8 mouse cellular contexts compared by ENCODE assay signal in genomic region chr16:91372577-91373472, GRCm38 (mm10). TPM values are rescaled to one million over a fixed set of nuclear protein-coding genes. Genes with fewer than 3 reads are reported as not detected.
DNase-seq lines count a peak whose midpoint lies in the region; ATAC-seq and TF ChIP-seq lines count a peak whose summit lies in the region.

Ifnar2 (plus strand) TSS chr16:91372783.

- H3K27me3 ChIP-seq in MEL (ENCODE audit: control insufficient read depth in 1 of 2, insufficient read depth in 2 of 2, low read length in 2 of 2): no peaks in the 10 kb centered on the region
- H3K27me3 ChIP-seq in cerebellum, adult 2 months (ENCODE audit: control insufficient read depth, insufficient read depth, low read length): no peaks in the 10 kb centered on the region
- H3K27me3 ChIP-seq in lung, postnatal 0 days (replicated peaks; ENCODE audit: insufficient read depth, low read length): no peaks in the 10 kb centered on the region

- ATAC-seq in frontal cortex, adult (ENCODE audit: low TSS enrichment): peak; percentile 90
- ATAC-seq in hematopoietic stem cell, adult 5-6 weeks (replicated peaks in 1 of 2; ENCODE audit: insufficient read depth in 1 of 2, low FRiP score in 2 of 2, low TSS enrichment in 1 of 2, low read depth in 1 of 2, poor library complexity in 2 of 2, severe bottlenecking in 2 of 2): peak; percentile 86 to 91
- ATAC-seq in lung, postnatal 0 days: peak; percentile 87

- peaks cover 10% of the 10 kb centered on the region in 2 experiments for H3K4me1 ChIP-seq in MEL (ENCODE audit: control insufficient read depth in 1 of 2, insufficient read depth in 2 of 2, low read length in 2 of 2)
- no peaks in the 10 kb centered on the region for H3K4me1 ChIP-seq in cerebellum, adult 2 months (ENCODE audit: control insufficient read depth, insufficient read depth, low read length)
- H3K4me1 ChIP-seq in lung, postnatal 0 days (ENCODE audit: insufficient read depth, low read depth, low read length): peaks cover 5% of the 10 kb centered on the region; the same call in 1 of the 2 replicates

- H3K36me3 ChIP-seq in MEL (ENCODE audit: control insufficient read depth in 1 of 2, insufficient read depth in 2 of 2, low read length in 2 of 2): peaks cover 0 to 12% of the 10 kb centered on the region in 2 experiments; a peak in 2 of 4 replicates
- H3K36me3 ChIP-seq in lung, postnatal 0 days (ENCODE audit: insufficient read depth, low read length): no peaks in the 10 kb centered on the region

- no peaks in the 10 kb centered on the region for H3K9me3 ChIP-seq in MEL (replicated peaks; ENCODE audit: insufficient read depth, low read length)
- no peaks in the 10 kb centered on the region for H3K9me3 ChIP-seq in lung, postnatal 0 days (ENCODE audit: low read length)

- peak within 1 kb of the TSS; percentile 90 to 93 for H3K4me3 ChIP-seq in MEL (ENCODE audit: control insufficient read depth in 1 of 2, insufficient read depth in 1 of 2, low read depth in 2 of 2, low read length in 2 of 2)
- peak within 1 kb of the TSS; percentile 78 for H3K4me3 ChIP-seq in cerebellum, adult 2 months (replicated peaks; ENCODE audit: insufficient read depth, low read depth, low read length)
- H3K4me3 ChIP-seq in lung, postnatal 0 days (ENCODE audit: low read depth, low read length): peak within 1 kb of the TSS; percentile 96

- WGBS in cerebellum, adult 2 months: under 1% methylated on average over 61 of the region's 62 CpGs
- WGBS in lung, postnatal 0 days: under 1% methylated on average over 60 of the region's 62 CpGs

- TF ChIP-seq POLR2A in MEL (IDR thresholded peaks at IDR 0.05; ENCODE audit: control insufficient read depth in 1 of 2, insufficient read depth in 1 of 2, low read depth in 1 of 2, low read length in 2 of 2, poor library complexity in 1 of 2): peak; percentile 43 to 67; a peak in 3 of 4 replicates
- TF ChIP-seq POLR2A in cerebellum, adult 2 months (IDR thresholded peaks at IDR 0.05; ENCODE audit: borderline replicate concordance, insufficient read depth, low read length): peak; percentile 25; the same call in 1 of the 2 replicates

- 0 out of 4 replicates have a peak, but pooled peaks of 1 of the 2 experiments have one; percentile 16 for TF ChIP-seq EP300 in MEL (IDR thresholded peaks at IDR 0.05; ENCODE audit: low read depth in 1 of 2, low read length in 2 of 2)
- peak; percentile 51; the same call in 1 of the 2 replicates for TF ChIP-seq EP300 in lung, postnatal 0 days (IDR thresholded peaks at IDR 0.05)

- TF ChIP-seq RAD21 in MEL (IDR thresholded peaks at IDR 0.05; ENCODE audit: low read depth, low read length): no peak

- H3K4me2 ChIP-seq in lung, postnatal 0 days (replicated peaks; ENCODE audit: low read depth, low read length): peak within 1 kb of the TSS; percentile 73

- TF ChIP-seq CTCF in MEL (IDR thresholded peaks at IDR 0.05 in 2 of 3, conservative IDR thresholded peaks at IDR 0.05 in 1 of 3; ENCODE audit: control insufficient read depth in 1 of 3, insufficient read depth in 1 of 3, low read depth in 2 of 3, low read length in 3 of 3, poor library complexity in 1 of 3, severe bottlenecking in 1 of 3): no peak
- no peak for TF ChIP-seq CTCF in cerebellum, adult 2 months (IDR thresholded peaks at IDR 0.05; ENCODE audit: borderline replicate concordance, insufficient read depth, low read depth, low read length)
- TF ChIP-seq CTCF in lung, postnatal 0 days (IDR thresholded peaks at IDR 0.05): no peak

- peaks cover 23% of the 10 kb centered on the region for H3K79me2 ChIP-seq in MEL (ENCODE audit: control insufficient read depth, insufficient read depth, low read length, poor library complexity)

- peak within 1 kb of the TSS; percentile 93 for H3K9ac ChIP-seq in MEL (ENCODE audit: control insufficient read depth, low read depth, low read length, poor library complexity, severe bottlenecking)
- peak within 1 kb of the TSS; percentile 92 for H3K9ac ChIP-seq in lung, postnatal 0 days (replicated peaks; ENCODE audit: low read depth)

- DNase-seq in MEL (ENCODE audit: low read depth, low spot score): peak; percentile 89
- peak; percentile 78 to 81 for DNase-seq in cerebellum, adult 2 months
- peak; percentile 79 to 83 for DNase-seq in layer of hippocampus, postnatal 10 days (ENCODE audit: low spot score in 2 of 2)
- peak; percentile 93 for DNase-seq in lung, postnatal 0 days (ENCODE audit: low spot score)
- peak; percentile 65 for DNase-seq in ovary, postnatal 14 days (ENCODE audit: low spot score)
- peak; percentile 82 for DNase-seq in thymus, postnatal 14 days

- peak within 1 kb of the TSS; percentile 84 for H3K27ac ChIP-seq in MEL (ENCODE audit: control insufficient read depth, low read depth, low read length)
- peak within 1 kb of the TSS; percentile 67 for H3K27ac ChIP-seq in cerebellum, adult 2 months (ENCODE audit: insufficient read depth, low read length)
- H3K27ac ChIP-seq in lung, postnatal 0 days (ENCODE audit: low read length): peak within 1 kb of the TSS; percentile 98

TF ChIP-seq in MEL, 35 proteins besides CTCF, POLR2A, EP300 and RAD21:
- TF ChIP-seq BHLHE40 (IDR thresholded peaks at IDR 0.05; ENCODE audit: borderline replicate concordance, low read depth, low read length): no peak
- TF ChIP-seq HCFC1 (IDR thresholded peaks at IDR 0.05; ENCODE audit: low read depth, low read length): peak; percentile 53; the same call in 1 of the 2 replicates
- TF ChIP-seq GABPA (IDR thresholded peaks at IDR 0.05; ENCODE audit: low read depth, low read length): no peak
- no peak for TF ChIP-seq CHD1 (IDR thresholded peaks at IDR 0.05; ENCODE audit: low read depth, low read length)
- TF ChIP-seq UBTF (IDR thresholded peaks at IDR 0.05; ENCODE audit: borderline replicate concordance, insufficient read depth, low read depth, low read length): no peak
- TF ChIP-seq MEF2A (IDR thresholded peaks at IDR 0.05; ENCODE audit: extremely low read depth, insufficient replicate concordance, low read depth, low read length, poor library complexity, severe bottlenecking): no peak
- no peak for TF ChIP-seq KAT2A (conservative IDR thresholded peaks at IDR 0.05; ENCODE audit: low read depth, low read length)
- TF ChIP-seq NRF1 (IDR thresholded peaks at IDR 0.05; ENCODE audit: insufficient read depth, low read depth, low read length, poor library complexity, severe bottlenecking): no peak
- TF ChIP-seq GATA1 (IDR thresholded peaks at IDR 0.05; ENCODE audit: low read depth, low read length): no peak
- no peak for TF ChIP-seq ZKSCAN1 (IDR thresholded peaks at IDR 0.05; ENCODE audit: low read depth, low read length)
- no peak for TF ChIP-seq JUND (IDR thresholded peaks at IDR 0.05; ENCODE audit: low read depth, low read length)
- TF ChIP-seq CHD2 (IDR thresholded peaks at IDR 0.05; ENCODE audit: low read length): no peak
- peak; percentile 38; the same call in 1 of the 2 replicates for TF ChIP-seq ELF1 (IDR thresholded peaks at IDR 0.05; ENCODE audit: low read depth, low read length)
- no peak for TF ChIP-seq POLR2AphosphoS5 (IDR thresholded peaks at IDR 0.05; ENCODE audit: borderline replicate concordance, low read depth, low read length)
- TF ChIP-seq TBP (IDR thresholded peaks at IDR 0.05; ENCODE audit: low read depth, low read length): peak; percentile 57
- no peak for TF ChIP-seq USF1 (IDR thresholded peaks at IDR 0.05; ENCODE audit: low read depth, low read length)
- TF ChIP-seq RCOR1 (IDR thresholded peaks at IDR 0.05; ENCODE audit: low read depth, low read length): 0 out of 2 replicates have a peak, but pooled peaks have one; percentile 11
- peak; percentile 67; the same call in 1 of the 2 replicates for TF ChIP-seq MAZ (IDR thresholded peaks at IDR 0.05; ENCODE audit: low read depth, low read length)
- no peak for TF ChIP-seq MYB (IDR thresholded peaks at IDR 0.05; ENCODE audit: low read depth, low read length)
- TF ChIP-seq TCF12 (IDR thresholded peaks at IDR 0.05; ENCODE audit: low read depth, low read length): peak; percentile 41
- TF ChIP-seq ZC3H11A (IDR thresholded peaks at IDR 0.05; ENCODE audit: low read depth, low read length): no peak
- no peak for TF ChIP-seq MAFK (IDR thresholded peaks at IDR 0.05; ENCODE audit: borderline replicate concordance, low read depth, low read length)
- no peak for TF ChIP-seq E2F4 (IDR thresholded peaks at IDR 0.05; ENCODE audit: borderline replicate concordance, low read depth, low read length)
- TF ChIP-seq MAX (IDR thresholded peaks at IDR 0.05; ENCODE audit: low read length): peak; percentile 46
- TF ChIP-seq MXI1 (IDR thresholded peaks at IDR 0.05; ENCODE audit: low read depth, low read length): peak; percentile 38; the same call in 1 of the 2 replicates
- peak; percentile 32; the same call in 1 of the 2 replicates for TF ChIP-seq ZMIZ1 (IDR thresholded peaks at IDR 0.05; ENCODE audit: low read depth, low read length)
- TF ChIP-seq NELFE (IDR thresholded peaks at IDR 0.05; ENCODE audit: low read depth, low read length): peak; percentile 70
- peak; percentile 68 for TF ChIP-seq POLR2AphosphoS2 (IDR thresholded peaks at IDR 0.05; ENCODE audit: low read length)
- TF ChIP-seq ETS1 (IDR thresholded peaks at IDR 0.05; ENCODE audit: low read depth, low read length): peak; percentile 42; the same call in 1 of the 2 replicates
- TF ChIP-seq MYC (IDR thresholded peaks at IDR 0.05; ENCODE audit: low read depth, low read length): peak; percentile 82; the same call in 1 of the 2 replicates
- TF ChIP-seq TAL1 (IDR thresholded peaks at IDR 0.05; ENCODE audit: low read length): no peak
- no peak for TF ChIP-seq ZNF384 (IDR thresholded peaks at IDR 0.05; ENCODE audit: low read depth, low read length)
- no peak; the same call in 1 of the 2 replicates for TF ChIP-seq SMC3 (IDR thresholded peaks at IDR 0.05; ENCODE audit: low read depth, low read length)
- TF ChIP-seq SIN3A (IDR thresholded peaks at IDR 0.05; ENCODE audit: low read length): peak; percentile 68
- no peak for TF ChIP-seq USF2 (IDR thresholded peaks at IDR 0.05; ENCODE audit: borderline replicate concordance in 1 of 2, insufficient read depth in 1 of 2, low read depth in 1 of 2, low read length in 2 of 2)

RNA-seq across cellular contexts. Expression of gene Ifnar2, which starts in this region (rescaled TPM):
- total RNA-seq in MEL (2012; rRNA removed): 21.8 and 24.1 TPM in 2 replicates
- 10 to 100 TPM in 1 of 2 experiments, not detected in 1; 38.3 TPM for polyA plus RNA-seq in MEL (2012; ENCODE audit: insufficient read depth in 1 of 2, insufficient read length in 2 of 2, low read depth in 1 of 2, low replicate concordance in 2 of 2, missing spikeins in 1 of 2)
- polyA plus RNA-seq in cerebellum, adult 2 months (2012; rRNA removed): 33.9 and 35.5 TPM in 2 replicates
- total RNA-seq in hematopoietic stem cell, adult 5-6 weeks (2017): 133 and 147 TPM in 2 replicates
- 10 to 100 TPM; 23.7 to 24.4 TPM for total RNA-seq in layer of hippocampus, postnatal 10 days (2021)
- 94.1 and 104 TPM in 2 replicates for polyA plus RNA-seq in lung, postnatal 0 days (2015; fragmentation: Nextera tagmentation; extraction: Ambion mirVana)

Comparison
In these comparisons a context has a peak if more than half of its experiments do, and no peak if none do; other contexts are left out.
1. Peak in every context shown above with its lines: DNase-seq, ATAC-seq, H3K4me3 ChIP-seq and H3K27ac ChIP-seq.